Mouse (Mus musculus) CH12.LX (cell line): ENCODE measurements around the gene Prkn.

Experiments
- CTCF ChIP-seq, 2 experiments: IDR thresholded peaks in 1 of 2; conservative IDR thresholded peaks in 1 of 2; 2 replicates each; pipeline ENCODE4 v1.5.1; 2011 to 2012; ENCODE audit warnings: low read depth in 2 of 2, low read length in 2 of 2, improper control_type of control experiment in 1 of 2, inconsistent platforms in 1 of 2, mild to moderate bottlenecking in 1 of 2, moderate library complexity in 1 of 2
- E2F4 ChIP-seq: IDR thresholded peaks from 2 replicates; pipeline ENCODE4 v1.6.1; 2011; ENCODE audit warnings: low read depth, low read length, improper control_type of control experiment; ENCODE audit not compliant: insufficient replicate concordance
- MAX ChIP-seq: IDR thresholded peaks from 2 replicates; pipeline ENCODE4 v1.6.1; 2011; ENCODE audit warnings: low read length, improper control_type of control experiment
- MEF2A ChIP-seq: IDR thresholded peaks from 2 replicates; pipeline ENCODE4 v1.6.1; 2014; ENCODE audit warnings: low read depth, mild to moderate bottlenecking, inconsistent platforms, low read length, improper control_type of control experiment, borderline replicate concordance
- MYC ChIP-seq: IDR thresholded peaks from 2 replicates; pipeline ENCODE4 v1.6.1; 2011; ENCODE audit warnings: low read depth, mild to moderate bottlenecking, improper control_type of control experiment, low read length
- SIN3A ChIP-seq: IDR thresholded peaks from 2 replicates; pipeline ENCODE4 v1.6.1; 2012; ENCODE audit warnings: low read length, improper control_type of control experiment, inconsistent platforms
- ZNF384 ChIP-seq: IDR thresholded peaks from 2 replicates; pipeline ENCODE4 v1.6.1; 2012; ENCODE audit warnings: low read depth, low read length, improper control_type of control experiment, inconsistent platforms

GRCm38 (mm10) chr17:12037574-12037973 is 1197.4 kb downstream of the Prkn start:
- no peak for TF ChIP-seq CTCF (conservative IDR thresholded peaks at IDR 0.05 in 1 of 2, IDR thresholded peaks at IDR 0.05 in 1 of 2; ENCODE audit: low read depth in 2 of 2, low read length in 2 of 2)
- TF ChIP-seq ZNF384: no peak
- TF ChIP-seq MYC: no peak
- TF ChIP-seq E2F4: no peak
- TF ChIP-seq MAX: no peak
- no peak for TF ChIP-seq SIN3A
- no peak for TF ChIP-seq MEF2A
